Mouse (Mus musculus) frontal cortex, adult 2 months (tissue): ENCODE data around the gene Fam163a. TPM values are rescaled to one million over a fixed set of nuclear protein-coding genes. Genes with fewer than 3 reads are reported as not detected.

Experiments used
- DNase-seq, 2 experiments: peaks; one replicate each; pipeline ENCODE4 v3.0.0; 2022; ENCODE audit warnings: low spot score in 1 of 2; ENCODE audit errors: extremely low spot score in 1 of 2
- polyA plus RNA-seq: library from polyadenylated mRNA; depleted of rRNA; stranded (reverse); fragments of >200 nt; gene quantifications from 2 replicates; pipeline ENCODE4 v1.2.3, GENCODE M21; 2012; rRNA removed

The Fam163a gene
- polyA plus RNA-seq, 1 experiment: 9.6 TPM

GRCm38 (mm10) chr1:156035269-156035929 is 169.4 kb downstream of the Fam163a start, which contains the start of gene Tor1aip2:
Tor1aip2 (plus strand) TSS chr1:156035403.
- DNase-seq: peak in 1 of 2 experiments; percentile 7

GRCm38 (mm10) chr1:156034661-156035060 is 170.2 kb downstream of the Fam163a start:
- no peak for DNase-seq

- DNase-seq: no peak
Measured at GRCm38 (mm10) chr1:156033921-156034320, 170.9 kb downstream of the Fam163a start.

- no peak for DNase-seq
Measured at GRCm38 (mm10) chr1:156028340-156028975, 176.4 kb downstream of the Fam163a start.

GRCm38 (mm10) chr1:156027849-156028248 is 177.0 kb downstream of the Fam163a start:
- no peak for DNase-seq

Other genes with a start within 250 kb of the Fam163a start
- gene Cep350, start 231.8 kb downstream of the Fam163a start, polyA plus RNA-seq: 11.4 and 13.7 TPM in 2 replicates
- gene Tor1aip2, start 169.6 kb downstream of the Fam163a start, polyA plus RNA-seq: 46.3 and 46.6 TPM in 2 replicates
- 21.4 and 22.3 TPM in 2 replicates for gene Tor1aip1, start 168.5 kb downstream of the Fam163a start, polyA plus RNA-seq
- 0.98 and 1.1 TPM in 2 replicates for gene Tdrd5, start 98.6 kb upstream of the Fam163a start, polyA plus RNA-seq
- gene Nphs2, start 105.7 kb upstream of the Fam163a start, polyA plus RNA-seq: 0.21 and 0.26 TPM in 2 replicates
- 47.2 and 49.4 TPM in 2 replicates for gene Gm2000, start 161.0 kb upstream of the Fam163a start, polyA plus RNA-seq
- gene Axdnd1, start 216.1 kb upstream of the Fam163a start, polyA plus RNA-seq: 0.71 and 0.84 TPM in 2 replicates